Comparison of ENCODE assay signal across 9 mouse cellular contexts in the genomic region with DNA sequence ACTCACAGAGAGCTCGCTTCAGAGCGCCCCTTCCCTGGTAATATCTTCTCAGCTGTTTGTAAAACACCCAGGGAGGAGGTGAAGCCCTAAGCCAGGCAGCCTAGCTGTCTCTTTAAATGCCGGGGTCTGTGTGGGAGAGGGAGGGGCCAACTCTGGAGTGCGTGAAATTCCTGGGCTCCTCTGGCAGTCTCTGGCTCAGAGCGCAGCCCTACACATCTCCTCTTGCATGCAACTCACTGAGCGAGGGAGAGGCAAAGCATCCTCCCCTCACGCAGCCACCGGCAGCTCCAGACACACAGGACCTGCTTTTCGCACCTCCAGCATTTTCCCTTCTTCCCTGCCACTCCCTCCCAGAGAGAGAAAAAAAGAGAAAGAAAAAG. TPM values are rescaled to one million over a fixed set of nuclear protein-coding genes. Genes with fewer than 3 reads are reported as not detected.
DNase-seq lines count a peak whose midpoint lies in the region; ATAC-seq and TF ChIP-seq lines count a peak whose summit lies in the region.
"Had no signal": no experiment of that assay in that cellular context is flagged by ENCODE, and none has a peak within 500 bp of the region (broad histone marks: within the 10 kb centered on the region; RNA-seq: fewer than 3 reads in every experiment).

A gene (plus strand): TSS at position 186 of the 380 bp plus-strand sequence.

- TF ChIP-seq CTCF in midbrain, postnatal 0 days (IDR thresholded peaks at IDR 0.05) = no peak

- under 1% methylated on average over 9 of the region's 9 CpGs for WGBS in heart, embryonic 10.5 days
- 2% methylated on average over 9 of the region's 9 CpGs for WGBS in embryonic facial prominence, embryonic 15.5 days
- WGBS in intestine, embryonic 14.5 days = 0% methylated on average over 9 of the region's 9 CpGs
- under 1% methylated on average over 9 of the region's 9 CpGs for WGBS in midbrain, postnatal 0 days

- H3K4me3 ChIP-seq in heart, embryonic 10.5 days = peak within 1 kb of the TSS; percentile 48
- H3K4me3 ChIP-seq in embryonic facial prominence, embryonic 15.5 days (replicated peaks) = peak within 1 kb of the TSS; percentile 32
- peak within 1 kb of the TSS; percentile 29 for H3K4me3 ChIP-seq in intestine, embryonic 14.5 days (ENCODE audit: low read depth, low read length)
- peak within 1 kb of the TSS; percentile 52 for H3K4me3 ChIP-seq in midbrain, postnatal 0 days (ENCODE audit: low read depth, low read length)

- peak within 1 kb of the TSS; percentile 44 for H3K4me2 ChIP-seq in embryonic facial prominence, embryonic 15.5 days (replicated peaks)
- peak within 1 kb of the TSS; percentile 50 for H3K4me2 ChIP-seq in intestine, embryonic 14.5 days (ENCODE audit: low read length)
- peak within 1 kb of the TSS; percentile 57 for H3K4me2 ChIP-seq in midbrain, postnatal 0 days (ENCODE audit: low read depth, low read length, poor library complexity, severe bottlenecking)

- 0 out of 2 replicates have a peak within 1 kb of the TSS, but pooled peaks have one; percentile 2 for H3K9ac ChIP-seq in embryonic facial prominence, embryonic 15.5 days
- H3K9ac ChIP-seq in intestine, embryonic 14.5 days (ENCODE audit: low read length) = no peak within 1 kb of the TSS
- peak within 1 kb of the TSS; percentile 57 for H3K9ac ChIP-seq in midbrain, postnatal 0 days (replicated peaks; ENCODE audit: low read length, poor library complexity, severe bottlenecking)

- no peak; the same call in 1 of the 2 replicates for ATAC-seq in embryonic facial prominence, embryonic 15.5 days (ENCODE audit: insufficient number of reproducible peaks, low FRiP score, low TSS enrichment, low read depth)
- peak; percentile 84 for ATAC-seq in intestine, embryonic 14.5 days (replicated peaks; ENCODE audit: low FRiP score, low TSS enrichment, low read depth)
- ATAC-seq in midbrain, postnatal 0 days (ENCODE audit: low FRiP score) = peak; percentile 87

- H3K36me3 ChIP-seq in heart, embryonic 10.5 days = no peaks in the 10 kb centered on the region
- H3K36me3 ChIP-seq in embryonic facial prominence, embryonic 15.5 days = no peaks in the 10 kb centered on the region
- no peaks in the 10 kb centered on the region for H3K36me3 ChIP-seq in intestine, embryonic 14.5 days (ENCODE audit: control insufficient read depth, insufficient read depth, low read length)
- no peaks in the 10 kb centered on the region for H3K36me3 ChIP-seq in midbrain, postnatal 0 days (ENCODE audit: insufficient read depth, low read length)

- no peaks in the 10 kb centered on the region for H3K9me3 ChIP-seq in heart, embryonic 10.5 days
- H3K9me3 ChIP-seq in embryonic facial prominence, embryonic 15.5 days (replicated peaks) = no peaks in the 10 kb centered on the region
- H3K9me3 ChIP-seq in intestine, embryonic 14.5 days (ENCODE audit: control insufficient read depth, low read length) = no peaks in the 10 kb centered on the region
- H3K9me3 ChIP-seq in midbrain, postnatal 0 days (ENCODE audit: low read length) = no peaks in the 10 kb centered on the region

- no peak within 1 kb of the TSS for H3K27ac ChIP-seq in heart, embryonic 10.5 days
- no peak within 1 kb of the TSS for H3K27ac ChIP-seq in embryonic facial prominence, embryonic 15.5 days (replicated peaks)
- H3K27ac ChIP-seq in intestine, embryonic 14.5 days (ENCODE audit: low read depth) = no peak within 1 kb of the TSS
- 0 out of 2 replicates have a peak within 1 kb of the TSS, but pooled peaks have one; percentile 38 for H3K27ac ChIP-seq in midbrain, postnatal 0 days (ENCODE audit: low read depth, low read length)

- DNase-seq in heart, embryonic 10.5 days (ENCODE audit: low spot score) = peak; percentile 84
- DNase-seq in heart, adult 18-20 months = no peak
- DNase-seq in intestine, embryonic 14.5 days (ENCODE audit: low spot score) = peak; percentile 75
- peak; percentile 86 to 87 for DNase-seq in left cerebral cortex, postnatal 14 days (ENCODE audit: low spot score in 2 of 2)
- DNase-seq in midbrain, postnatal 0 days (ENCODE audit: low spot score) = peak; percentile 91
- DNase-seq in adipocyte (ENCODE audit: low spot score) = no peak
- DNase-seq in T-cell, adult 2 months (ENCODE audit: low spot score) = no peak

- intact Hi-C loops in left cerebral cortex, postnatal 14 days (cut with DNase I) = no loop called here

- H3K27me3 ChIP-seq in heart, embryonic 10.5 days (ENCODE audit: insufficient read depth, poor library complexity, severe bottlenecking) = no peaks in the 10 kb centered on the region
- no peaks in the 10 kb centered on the region for H3K27me3 ChIP-seq in embryonic facial prominence, embryonic 15.5 days
- no peaks in the 10 kb centered on the region for H3K27me3 ChIP-seq in intestine, embryonic 14.5 days (replicated peaks; ENCODE audit: control insufficient read depth, insufficient read depth, low read length)
- no peaks in the 10 kb centered on the region for H3K27me3 ChIP-seq in midbrain, postnatal 0 days (ENCODE audit: insufficient read depth, low read length)

- H3K4me1 ChIP-seq in heart, embryonic 10.5 days = 0 out of 2 replicates have a peak, but pooled peaks cover 5% of the 10 kb centered on the region
- H3K4me1 ChIP-seq in embryonic facial prominence, embryonic 15.5 days = 0 out of 2 replicates have a peak, but pooled peaks cover 3% of the 10 kb centered on the region
- H3K4me1 ChIP-seq in intestine, embryonic 14.5 days (replicated peaks; ENCODE audit: control insufficient read depth, insufficient read depth, low read length) = no peaks in the 10 kb centered on the region
- H3K4me1 ChIP-seq in midbrain, postnatal 0 days (ENCODE audit: insufficient read depth, low read length) = no peaks in the 10 kb centered on the region; the same call in 1 of the 2 replicates

RNA-seq across cellular contexts. Expression of the gene that starts here (rescaled TPM):
- 3.7 and 4.8 TPM in 2 replicates for polyA plus RNA-seq in heart, embryonic 10.5 days (2016; fragmentation: Nextera tagmentation; extraction: Ambion mirVana)
- under 1 TPM; 0.10 to 0.15 TPM for total RNA-seq in heart, adult 18-20 months (2021)
- 4.4 and 4.5 TPM in 2 replicates for polyA plus RNA-seq in embryonic facial prominence, embryonic 15.5 days (2015; fragmentation: Nextera tagmentation; extraction: Ambion mirVana)
- 4.9 and 5.0 TPM in 2 replicates for polyA plus RNA-seq in intestine, embryonic 14.5 days (2014; fragmentation: Nextera tagmentation; extraction: Ambion mirVana)
- 100 to 1,000 TPM; 202 to 209 TPM for total RNA-seq in left cerebral cortex, postnatal 14 days (2021)
- total RNA-seq in midbrain, postnatal 0 days (2014; rRNA removed) = 88.2 and 102 TPM in 2 replicates
- 76.8 and 80.8 TPM in 2 replicates for polyA plus RNA-seq in midbrain, postnatal 0 days (2015; fragmentation: Nextera tagmentation; extraction: Ambion mirVana)
- total RNA-seq: hematopoietic stem cell, adult 5-6 weeks had no signal

Comparison
In these comparisons a context has a peak if more than half of its experiments do, and no peak if none do; other contexts are left out.
1. RNA of the gene that starts here (total RNA-seq): 202 to 209 TPM in left cerebral cortex, postnatal 14 days and 88.2 to 102 TPM in midbrain, postnatal 0 days; 0.10 to 0.15 TPM in heart, adult 18-20 months; every median in the first group is over 10 times any median in the second.
2. RNA of the gene that starts here (polyA plus RNA-seq): 76.8 to 80.8 TPM in midbrain, postnatal 0 days; 4.9 to 5.0 TPM in intestine, embryonic 14.5 days, 3.7 to 4.8 TPM in heart, embryonic 10.5 days and 4.4 to 4.5 TPM in embryonic facial prominence, embryonic 15.5 days; every median in the first group is over 10 times any median in the second.
3. DNase-seq: peak in heart, embryonic 10.5 days (single experiment), intestine, embryonic 14.5 days (single experiment), left cerebral cortex, postnatal 14 days (2 of 2) and midbrain, postnatal 0 days (single experiment); none in heart, adult 18-20 months (0 of 2), adipocyte (single experiment) and T-cell, adult 2 months (single experiment).
4. Peak in every context shown above with its lines, with median percentiles within 50 percentile points of each other: H3K4me3 ChIP-seq and H3K4me2 ChIP-seq.